Mouse (Mus musculus) G1E (cell line): ENCODE data around the gene Slc50a1.

Experiments used
- CTCF ChIP-seq: IDR thresholded peaks from 2 replicates; pipeline ENCODE4 v1.5.1; 2012; ENCODE audit warnings: low read depth, low read length, inconsistent platforms, mixed read lengths
- GATA1 ChIP-seq: IDR thresholded peaks from 2 replicates; pipeline ENCODE4 v1.6.1; 2012; ENCODE audit warnings: borderline replicate concordance, low read length, inconsistent platforms, mixed read lengths
- POLR2AphosphoS5 ChIP-seq: IDR thresholded peaks from 2 replicates; pipeline ENCODE4 v1.6.1; 2012; ENCODE audit warnings: low read depth, low read length, inconsistent platforms; ENCODE audit not compliant: insufficient replicate concordance
- TAL1 ChIP-seq: conservative IDR thresholded peaks from 2 replicates; pipeline ENCODE4 v1.6.1; 2012; ENCODE audit warnings: low read depth, low read length, inconsistent platforms, mixed read lengths

DNA sequence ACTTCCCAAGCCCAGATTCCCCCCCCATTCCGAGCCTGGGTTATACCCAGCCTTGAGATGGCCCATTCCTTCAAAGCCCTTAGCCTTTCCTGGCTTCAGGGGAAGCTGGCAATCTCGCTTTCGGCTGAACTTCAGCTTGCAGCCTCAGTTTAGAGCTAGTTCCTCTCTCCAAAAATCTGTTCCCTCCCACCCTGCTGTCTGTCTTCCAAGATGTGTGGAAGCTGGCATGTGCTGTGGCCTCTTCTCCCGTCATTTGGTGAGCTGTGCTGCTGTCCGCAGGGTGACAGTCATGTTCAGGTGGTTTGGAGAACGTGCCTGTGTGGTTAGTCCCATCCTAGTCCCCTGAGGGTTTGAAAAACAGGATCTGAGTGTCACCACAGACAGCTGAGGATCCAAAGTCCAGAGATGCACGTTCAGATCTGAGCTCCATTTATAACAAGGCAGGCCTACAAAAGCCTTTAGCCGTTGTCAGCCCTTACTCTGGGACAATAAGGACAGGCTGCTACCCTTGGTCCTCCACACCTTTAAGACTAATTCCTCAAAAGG, 25.4 kb upstream of the Slc50a1 start:
- TF ChIP-seq CTCF (no peak), TAL1 (no peak), POLR2AphosphoS5 (no peak), GATA1 (no peak)
